Mouse (Mus musculus) brain, embryonic 18.5 days (tissue): Measurements from ENCODE around the gene Olfr1270.
"Not testable (repeated sequence)": the region's sequence is repeated elsewhere in the genome, so short reads cannot be mapped to it uniquely, and the experiment has no call there.

ENCODE experiments used
- DNase-seq: peaks from one replicate; pipeline ENCODE4 v3.0.0-alpha.2; 2012; ENCODE audit warnings: low read depth, low spot score

The Olfr1270 gene

GRCm38 (mm10) chr2:90152991-90153390 is at the start of gene Olfr1270:
Gene Olfr1270, minus strand, starts transcription at chr2:90153091.
- no peak for DNase-seq

DNA sequence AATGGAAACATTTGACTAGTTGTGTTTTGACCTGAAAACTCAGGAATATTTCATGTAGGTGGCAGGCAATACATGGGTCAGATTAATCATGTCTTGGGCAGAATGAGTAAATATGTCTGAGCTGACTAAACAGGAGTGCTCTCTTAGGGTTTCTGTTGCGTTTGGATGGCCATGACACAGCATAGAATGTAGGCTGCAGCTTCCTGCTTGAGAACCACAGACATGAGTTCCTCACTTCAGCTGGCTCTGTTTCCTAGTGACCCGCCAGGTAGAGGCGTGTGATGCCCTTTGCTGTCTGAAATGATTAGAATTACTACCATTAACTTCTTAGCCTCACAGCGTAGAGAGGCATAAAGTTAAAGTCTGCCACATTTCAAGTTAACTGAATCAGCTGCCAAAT is 46.7 kb upstream of the Olfr1270 start:
- DNase-seq: not testable (repeated sequence)

DNA sequence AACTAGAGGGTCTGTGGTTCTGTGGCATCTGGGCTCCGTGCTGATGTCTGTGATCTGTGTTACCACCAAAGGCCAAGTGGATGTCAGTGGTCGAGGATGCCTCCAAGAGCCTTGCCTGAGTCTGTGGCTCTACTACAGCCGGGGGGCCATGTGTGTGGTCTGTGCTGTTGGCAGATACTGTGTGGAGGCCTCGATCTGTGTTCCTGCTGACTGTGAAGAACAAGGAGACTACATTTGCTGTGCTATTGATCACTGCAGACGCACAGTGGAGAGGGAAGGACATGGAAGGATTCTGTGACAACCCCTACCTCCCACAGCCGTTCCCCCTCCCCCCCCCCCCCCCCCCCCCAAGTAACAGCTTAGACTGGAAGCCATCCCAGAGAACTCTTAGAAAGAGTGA is 42.4 kb upstream of the Olfr1270 start:
- not testable (repeated sequence) for DNase-seq

DNA sequence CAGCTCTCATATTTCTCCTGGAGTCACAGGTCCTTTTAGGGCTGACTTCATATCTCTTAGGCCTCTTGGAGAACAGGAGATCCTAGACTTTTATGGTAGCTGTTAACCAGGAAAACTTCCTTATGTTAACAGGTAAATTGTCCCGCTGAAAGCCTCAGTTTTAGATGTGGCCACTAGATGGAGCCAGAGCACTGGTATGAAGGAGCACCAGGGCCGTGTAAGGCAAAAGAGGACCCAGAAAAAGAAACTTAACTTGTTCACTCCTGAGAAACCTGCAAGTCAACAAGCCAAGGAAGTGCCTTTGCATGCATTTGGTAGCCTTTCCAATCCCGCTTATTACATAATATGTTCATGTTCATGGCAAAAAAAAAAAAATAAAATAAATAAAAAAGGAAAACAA is 41.9 kb upstream of the Olfr1270 start:
- DNase-seq: not testable (repeated sequence)

DNA sequence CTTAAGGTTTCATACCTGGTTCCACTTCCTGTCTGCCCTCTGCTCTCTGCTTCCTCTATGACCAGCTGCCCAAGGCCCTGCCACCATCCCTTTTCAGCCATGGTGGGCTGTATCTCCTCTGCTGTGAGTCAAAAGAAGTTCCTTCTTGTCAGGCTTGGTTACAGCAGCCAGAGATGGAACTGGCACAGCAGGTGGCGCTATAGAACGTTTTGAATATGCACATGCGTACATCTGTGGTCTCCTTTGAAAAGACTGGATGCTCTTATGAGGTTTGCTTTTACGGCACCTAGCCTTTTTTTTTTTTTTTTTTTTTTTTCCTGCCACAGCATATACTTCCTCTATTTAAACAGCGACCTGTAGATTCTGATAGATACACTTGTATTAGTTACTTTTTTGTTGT is 34.2 kb upstream of the Olfr1270 start:
- DNase-seq: not testable (repeated sequence)

GRCm38 (mm10) chr2:90186082-90186481 is 33.2 kb upstream of the Olfr1270 start:
- DNase-seq: not testable (repeated sequence)

GRCm38 (mm10) chr2:90153916-90154315 is 1.0 kb upstream of the Olfr1270 start:
- DNase-seq: no peak

GRCm38 (mm10) chr2:90142196-90142595 is 10.7 kb downstream of the Olfr1270 start, which contains the start of gene Olfr32:
Gene Olfr32, minus strand, starts transcription at chr2:90142296.
- no peak for DNase-seq

- no peak for DNase-seq
Observed at GRCm38 (mm10) chr2:90121312-90121711, 31.6 kb downstream of the Olfr1270 start, which contains the start of gene Olfr1269. Gene Olfr1269, minus strand, starts transcription at chr2:90121412.
